Mouse (Mus musculus) embryo, embryonic 11 days (tissue): ENCODE measurements around the gene Tet3.

Source experiments
- DNase-seq: peaks from one replicate; pipeline ENCODE4 v3.0.0-alpha.2; 2015

Gene Tet3

DNA sequence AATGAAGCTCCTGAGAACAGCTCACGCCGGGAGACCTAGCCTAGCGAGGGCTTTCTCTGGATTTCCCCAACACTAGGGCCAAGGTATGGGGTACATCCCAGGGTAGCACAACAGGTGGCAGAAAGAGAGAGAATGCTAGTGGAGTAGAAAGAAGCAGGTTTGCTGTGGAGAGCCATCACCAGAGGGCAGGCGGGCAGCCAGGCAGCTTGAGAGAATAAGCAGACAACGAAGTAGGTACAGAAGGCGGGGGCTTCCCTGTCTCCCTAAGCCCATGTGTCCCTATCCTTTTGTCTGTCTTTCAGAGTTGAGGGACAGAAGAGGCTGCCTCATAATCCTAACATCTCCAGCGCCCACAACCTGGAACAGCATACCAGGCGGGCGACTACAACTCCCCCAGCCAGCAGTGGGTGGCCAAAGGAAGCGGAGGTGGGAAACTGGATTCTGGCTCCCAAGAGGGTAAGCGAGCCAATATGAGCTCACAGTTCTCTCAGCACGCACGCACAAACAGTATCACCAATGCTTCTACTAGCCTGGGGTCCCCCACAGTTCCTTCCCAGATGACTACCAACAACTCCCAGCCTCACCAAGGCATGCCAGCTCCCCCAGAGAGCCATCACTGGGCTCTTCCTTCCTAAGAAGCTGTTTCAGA is 19.6 kb downstream of the Tet3 start:
- no peak for DNase-seq

DNA sequence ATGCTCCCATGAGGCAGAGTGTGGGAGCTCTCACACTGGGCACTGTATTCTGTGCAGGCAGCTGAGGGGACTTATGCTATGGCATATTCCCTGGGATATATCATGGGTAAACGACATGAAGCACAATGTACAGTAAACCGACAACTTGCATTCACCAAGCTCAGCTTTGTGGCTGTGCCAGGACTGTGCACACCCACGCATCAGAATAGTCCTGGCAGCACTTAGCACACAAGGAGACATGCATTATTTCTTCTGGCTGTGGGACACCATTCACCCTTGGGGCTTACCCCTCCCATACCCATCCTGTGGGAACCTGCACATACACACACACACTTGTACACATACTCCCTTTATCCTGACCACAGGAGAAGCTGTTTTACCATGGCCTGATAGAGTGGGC is 20.3 kb downstream of the Tet3 start:
- DNase-seq: no peak

DNA sequence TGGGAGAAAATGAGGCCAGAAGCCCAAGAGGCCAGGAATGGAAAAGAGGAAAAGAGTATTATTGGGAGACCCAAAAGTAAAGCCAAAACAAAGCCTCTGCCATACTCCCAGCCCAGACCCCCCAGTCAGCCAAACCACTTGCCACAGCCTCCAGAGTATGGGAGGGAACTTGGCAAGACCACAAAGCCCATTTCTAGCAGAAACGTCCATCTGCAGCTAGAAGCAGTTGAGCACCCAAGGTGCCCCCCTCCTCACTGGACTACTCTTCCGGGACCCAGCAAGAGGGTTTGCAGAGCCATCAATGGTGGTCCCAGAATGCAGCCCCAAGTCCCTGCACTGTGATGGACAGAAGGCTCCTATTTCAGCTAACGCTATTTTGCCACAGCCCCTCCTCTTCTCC is 21.1 kb downstream of the Tet3 start:
- DNase-seq: no peak

DNA sequence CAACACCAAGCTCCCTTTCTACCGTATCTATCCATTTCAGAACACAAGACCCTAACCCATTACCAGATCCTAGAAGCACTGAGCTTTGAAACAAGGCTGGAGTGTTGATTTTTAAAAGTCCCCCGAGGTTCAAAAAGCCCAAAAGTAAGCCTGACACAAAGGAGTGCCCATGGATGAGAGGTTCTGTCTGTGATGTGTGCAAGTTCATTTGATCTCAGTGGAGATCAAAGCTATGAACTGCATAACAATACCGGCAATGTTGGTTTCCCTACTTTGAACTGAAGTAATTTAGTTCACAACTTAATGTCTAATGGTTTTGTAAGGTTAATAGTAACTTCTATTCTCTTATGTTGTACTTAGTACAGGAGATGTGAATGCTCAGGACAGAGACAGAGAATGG is 21.7 kb downstream of the Tet3 start:
- DNase-seq: no peak

DNA sequence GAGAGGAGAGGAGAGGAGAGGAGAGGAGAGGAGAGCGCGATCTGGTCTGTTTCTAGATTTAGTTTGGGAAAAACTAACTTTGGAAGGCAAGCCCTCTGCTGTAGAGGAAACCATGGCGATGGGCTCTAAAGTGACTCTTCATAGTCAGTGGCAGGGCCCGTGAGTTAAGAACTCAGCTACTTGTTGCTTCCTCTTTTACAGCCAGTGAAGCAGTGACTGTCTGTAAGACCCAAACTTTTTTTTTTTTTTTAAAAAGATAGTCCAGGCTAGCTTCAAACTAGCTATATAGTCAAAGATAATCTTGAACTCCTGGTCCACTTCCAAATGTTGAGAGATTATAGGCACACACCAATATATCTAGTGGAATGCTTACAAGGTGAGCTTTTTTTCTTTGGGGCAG is 22.3 kb downstream of the Tet3 start:
- no peak for DNase-seq

DNA sequence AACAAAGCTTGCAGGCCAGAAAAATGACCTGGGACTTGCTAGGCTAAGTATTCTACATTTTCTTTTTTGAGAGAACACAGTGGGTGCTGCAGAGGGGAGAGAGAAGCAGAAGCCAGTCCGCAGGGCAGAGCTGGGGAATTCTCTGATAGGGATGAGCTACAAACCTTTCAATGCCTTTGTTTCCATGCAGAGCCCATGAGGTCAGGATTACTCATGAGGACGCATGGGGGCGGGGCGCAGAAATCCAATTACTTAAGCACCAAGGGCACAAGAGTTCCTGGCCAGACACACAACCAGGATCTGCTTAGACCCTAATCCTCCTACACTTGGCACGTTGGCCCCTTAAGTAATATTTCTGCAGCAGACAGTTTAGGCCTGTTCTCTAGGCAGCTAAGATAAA is 23.7 kb downstream of the Tet3 start:
- DNase-seq: peak; percentile 68

DNA sequence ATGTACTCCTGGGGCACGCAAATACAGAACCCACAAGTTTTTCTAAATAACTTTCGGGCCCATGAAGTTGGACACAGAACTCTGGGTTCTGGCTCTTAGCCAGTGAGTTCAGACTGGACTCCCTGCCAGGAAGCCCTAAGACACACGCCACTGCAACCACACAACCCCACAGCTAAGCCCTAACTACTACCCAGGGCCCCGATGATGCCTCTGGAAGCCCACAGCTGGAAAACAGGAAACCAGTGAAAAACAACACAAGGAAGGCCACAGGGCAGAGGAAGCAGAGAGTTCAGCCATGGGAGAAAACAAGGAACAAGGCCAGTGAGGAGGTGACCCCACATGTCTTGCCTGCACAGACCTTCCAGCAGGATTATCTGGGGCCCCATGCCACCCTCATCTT is 25.3 kb downstream of the Tet3 start:
- no peak for DNase-seq

DNA sequence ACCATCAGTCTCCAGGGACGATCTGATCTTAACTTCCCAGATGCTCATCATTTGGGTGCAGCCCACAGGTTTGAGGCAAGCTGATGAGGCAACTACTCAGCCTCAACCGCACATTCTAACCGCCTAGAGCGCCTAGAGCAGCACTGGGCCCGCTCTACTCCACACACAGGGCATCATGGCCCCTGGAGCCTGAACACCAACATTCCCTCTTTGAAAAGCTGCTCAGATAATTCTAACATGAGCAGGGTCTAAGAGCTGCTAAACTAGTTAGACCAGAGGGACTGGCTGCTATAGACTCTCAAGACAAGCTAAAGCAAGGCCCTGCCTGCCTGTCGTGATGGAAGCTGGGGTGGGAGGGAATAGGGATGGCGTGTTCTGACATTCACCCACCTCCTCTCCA is 25.9 kb downstream of the Tet3 start:
- no peak for DNase-seq

DNA sequence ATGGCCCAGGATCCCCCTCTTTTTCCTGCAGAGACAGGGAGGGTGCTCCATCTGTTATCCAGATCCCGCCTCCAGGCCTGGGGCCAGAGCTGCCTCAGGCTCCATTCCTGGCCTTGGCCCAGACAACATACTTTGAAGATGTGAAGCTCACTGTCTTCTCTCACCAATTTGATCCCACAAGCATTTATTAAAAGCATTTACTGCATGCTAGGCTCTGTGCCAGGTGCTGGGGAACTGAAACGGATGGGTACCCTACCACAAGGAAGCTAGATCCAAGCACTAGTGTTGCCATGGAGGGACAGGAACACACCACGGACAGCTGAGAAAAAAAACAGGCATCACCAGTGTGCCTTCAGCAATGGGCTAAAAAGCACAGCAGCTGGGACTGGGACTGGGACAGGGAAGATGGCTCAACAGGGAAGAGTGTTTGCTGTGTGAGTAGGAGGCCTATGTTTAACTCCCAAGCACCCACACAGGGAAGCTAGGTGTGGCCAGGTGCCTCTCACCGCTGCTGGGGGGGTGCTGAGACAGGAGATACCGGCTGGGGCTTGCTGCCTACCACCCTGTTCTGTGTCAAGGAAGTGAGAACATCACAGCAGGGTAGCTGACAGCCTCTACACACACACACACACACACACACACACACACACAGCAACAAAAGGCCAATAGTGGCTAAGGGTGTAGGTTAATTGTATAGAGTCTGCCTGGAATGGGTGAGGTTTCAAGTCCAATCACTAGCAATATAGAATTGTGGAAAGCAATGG is 30.7 kb downstream of the Tet3 start:
- no peak for DNase-seq

DNA sequence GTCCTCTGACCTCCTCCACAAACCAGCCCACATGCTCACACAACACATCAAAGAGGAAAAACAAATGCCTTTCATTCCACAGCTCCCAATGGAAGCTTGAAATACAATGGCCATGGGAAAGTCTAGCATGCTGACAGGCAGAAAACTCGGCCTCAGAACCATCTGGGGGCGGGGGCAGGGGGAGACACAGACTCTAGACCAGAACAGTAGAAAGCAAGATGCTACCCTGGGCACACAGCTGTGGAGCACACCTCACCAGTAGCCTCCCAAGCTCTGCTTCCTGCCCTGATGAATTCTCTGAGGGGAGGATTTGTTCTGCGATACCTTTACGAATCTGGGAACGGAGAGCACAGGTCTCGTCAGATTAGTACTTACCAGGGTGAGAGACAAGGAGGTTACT is 31.4 kb downstream of the Tet3 start:
- no peak for DNase-seq

DNA sequence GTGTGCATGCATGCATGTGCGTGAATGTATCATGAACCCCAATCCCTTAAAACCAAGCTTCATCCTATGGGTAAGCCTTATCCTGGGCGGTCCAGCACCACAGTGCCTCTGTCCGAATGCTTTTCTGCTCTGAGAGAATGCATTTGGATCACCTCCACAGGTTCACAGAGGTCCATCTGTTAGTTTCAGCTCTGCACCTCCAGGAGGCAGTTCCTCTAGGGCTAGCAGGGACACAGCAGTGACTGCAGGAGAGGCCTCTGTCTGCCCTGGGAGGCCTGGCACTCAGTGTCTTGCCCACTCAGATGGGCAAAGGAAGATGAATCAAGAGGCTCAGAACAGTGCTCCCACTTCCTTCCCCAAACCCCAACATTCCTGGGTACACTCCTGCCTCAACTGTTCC is 32.3 kb downstream of the Tet3 start:
- DNase-seq: no peak

DNA sequence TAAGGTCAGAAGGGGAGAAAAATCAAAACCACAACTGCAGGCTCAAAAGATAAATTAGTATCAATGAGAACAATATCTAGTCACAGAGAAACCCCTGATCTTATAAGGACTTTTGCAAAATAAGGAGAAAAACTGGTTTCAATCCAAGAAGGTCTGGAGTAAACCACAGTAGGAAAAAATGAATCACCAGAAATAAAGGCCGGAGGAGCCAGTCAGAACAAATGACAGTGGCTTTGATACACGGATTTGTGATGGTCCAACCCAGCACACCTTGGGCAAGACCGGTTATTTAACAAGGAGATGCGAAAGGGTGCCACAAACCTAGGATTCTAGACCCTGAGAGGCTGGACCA is 34.9 kb downstream of the Tet3 start:
- DNase-seq: no peak

DNA sequence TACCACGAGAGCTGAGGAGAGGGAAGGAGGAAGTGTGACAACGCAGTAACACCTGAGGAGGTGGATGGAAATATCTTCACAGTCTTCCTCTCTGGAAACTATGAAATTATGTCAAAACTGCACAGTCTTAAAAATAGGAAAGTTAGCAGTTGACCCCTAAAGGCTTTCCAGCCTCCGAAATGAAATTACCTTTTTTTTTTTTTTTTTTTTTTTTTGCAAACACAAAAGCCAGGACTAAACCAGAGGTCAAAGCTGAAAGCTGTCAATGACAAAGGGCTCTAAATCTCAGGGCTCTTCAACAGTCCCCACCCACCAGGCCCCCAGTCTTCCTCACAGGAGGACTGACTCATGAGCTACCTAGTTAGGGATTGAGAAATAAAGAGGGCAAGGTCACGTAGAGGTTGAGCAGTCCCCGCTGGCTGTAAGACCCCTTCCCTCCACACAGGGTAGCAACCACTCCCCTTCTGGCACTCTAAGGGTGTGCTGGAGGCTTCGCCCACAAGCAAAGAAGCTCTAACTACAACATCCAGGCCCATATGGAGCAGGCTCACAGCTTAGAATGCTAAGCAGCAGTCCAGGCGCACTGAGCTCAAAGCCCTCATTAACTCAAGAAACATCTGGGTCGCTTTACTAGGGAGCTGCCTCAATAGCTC is 35.4 kb downstream of the Tet3 start:
- peak; percentile 61 for DNase-seq

DNA sequence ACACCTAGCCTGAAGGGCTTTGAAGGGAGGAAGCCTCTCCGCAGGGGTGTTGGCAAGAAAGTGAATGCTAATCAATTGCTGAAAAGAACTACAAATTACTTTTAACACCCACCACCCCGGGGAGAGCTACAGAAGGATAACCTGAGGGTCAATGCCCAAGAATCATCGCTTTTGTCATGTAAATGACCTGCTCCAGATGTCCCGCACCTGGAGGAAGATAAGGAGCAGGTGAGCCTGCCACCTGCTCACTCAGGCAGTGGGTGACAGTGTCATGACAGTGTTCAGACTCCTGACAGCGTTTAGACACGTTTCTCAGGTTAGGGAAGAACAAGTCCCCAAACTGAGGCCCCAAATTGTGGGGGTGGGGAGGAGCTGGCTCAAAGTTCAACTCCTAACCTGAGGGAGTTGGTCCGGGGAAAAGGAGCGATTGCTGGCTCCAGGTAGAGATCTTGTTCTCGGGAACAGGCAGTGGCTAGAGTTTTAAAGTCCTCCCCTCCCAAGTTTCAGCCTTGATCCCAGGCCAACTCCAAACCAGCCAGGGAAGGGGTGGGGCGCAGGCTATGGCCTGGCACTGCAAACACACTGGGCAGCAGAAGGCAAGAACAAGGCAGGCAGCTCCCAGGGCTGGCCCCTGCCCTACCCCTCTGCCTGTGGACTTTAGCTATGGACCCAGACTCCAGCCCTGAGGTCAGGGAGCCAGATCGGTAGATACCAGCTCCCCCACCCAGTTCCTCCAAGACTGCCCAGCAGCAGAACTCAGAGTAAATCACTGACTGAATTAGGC is 36.8 kb downstream of the Tet3 start:
- no peak for DNase-seq

DNA sequence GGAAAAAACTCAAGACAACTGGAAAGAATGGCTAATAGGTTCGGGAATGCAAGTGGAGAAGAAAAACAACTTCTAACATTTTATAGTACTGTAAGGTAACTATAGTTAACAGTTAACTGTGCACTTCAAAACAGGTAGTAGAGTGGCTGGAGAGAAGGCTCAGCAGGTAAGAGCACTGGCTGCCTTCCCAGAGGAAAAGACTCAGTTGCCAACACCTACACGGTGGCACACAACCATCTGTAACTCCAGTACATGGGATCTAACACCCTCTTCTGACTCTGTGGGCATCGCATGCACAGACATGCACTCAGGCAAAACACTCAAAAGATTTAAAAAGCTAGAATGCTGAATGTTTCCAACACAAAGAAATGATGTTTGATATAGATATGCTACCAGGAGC is 39.4 kb downstream of the Tet3 start:
- DNase-seq: no peak

DNA sequence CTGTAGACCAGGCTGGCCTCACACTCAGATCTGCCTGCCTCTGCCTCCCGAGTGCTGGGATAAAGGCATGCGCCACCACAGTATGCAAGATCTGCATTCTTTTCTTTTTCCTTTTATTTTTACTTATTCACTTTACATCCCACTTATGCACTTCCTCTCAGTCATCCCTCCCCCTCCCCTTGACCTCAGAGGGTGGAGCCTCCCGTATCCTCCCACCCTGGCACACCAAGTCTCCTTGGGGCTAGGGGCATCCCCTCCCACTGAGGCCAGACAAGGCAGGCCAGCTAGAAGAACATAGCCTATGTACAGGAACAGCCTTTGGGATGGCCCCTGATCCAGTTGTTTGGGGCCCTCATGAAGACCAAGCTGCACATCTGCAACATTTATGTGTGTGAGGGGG is 41.4 kb downstream of the Tet3 start:
- DNase-seq: no peak

DNA sequence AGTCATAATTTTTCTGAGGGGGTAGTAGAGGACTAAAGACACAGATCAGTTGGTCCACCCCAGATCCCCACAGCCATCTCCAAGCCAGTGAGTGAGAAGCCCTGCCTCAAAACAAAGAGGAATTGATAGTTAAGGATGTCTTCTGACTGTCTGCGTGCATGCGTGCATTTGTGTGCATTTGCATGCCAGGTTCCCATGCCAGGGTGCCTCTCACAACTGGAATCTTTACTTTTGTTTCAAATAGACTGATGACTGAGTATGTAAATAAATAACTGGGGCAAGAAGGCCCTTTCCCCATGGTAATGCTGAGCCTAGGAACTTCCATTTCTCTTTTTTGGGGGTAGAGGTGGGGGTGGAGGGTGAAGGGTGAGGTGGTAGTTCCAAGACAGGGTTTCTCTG is 41.8 kb downstream of the Tet3 start:
- DNase-seq: no peak

DNA sequence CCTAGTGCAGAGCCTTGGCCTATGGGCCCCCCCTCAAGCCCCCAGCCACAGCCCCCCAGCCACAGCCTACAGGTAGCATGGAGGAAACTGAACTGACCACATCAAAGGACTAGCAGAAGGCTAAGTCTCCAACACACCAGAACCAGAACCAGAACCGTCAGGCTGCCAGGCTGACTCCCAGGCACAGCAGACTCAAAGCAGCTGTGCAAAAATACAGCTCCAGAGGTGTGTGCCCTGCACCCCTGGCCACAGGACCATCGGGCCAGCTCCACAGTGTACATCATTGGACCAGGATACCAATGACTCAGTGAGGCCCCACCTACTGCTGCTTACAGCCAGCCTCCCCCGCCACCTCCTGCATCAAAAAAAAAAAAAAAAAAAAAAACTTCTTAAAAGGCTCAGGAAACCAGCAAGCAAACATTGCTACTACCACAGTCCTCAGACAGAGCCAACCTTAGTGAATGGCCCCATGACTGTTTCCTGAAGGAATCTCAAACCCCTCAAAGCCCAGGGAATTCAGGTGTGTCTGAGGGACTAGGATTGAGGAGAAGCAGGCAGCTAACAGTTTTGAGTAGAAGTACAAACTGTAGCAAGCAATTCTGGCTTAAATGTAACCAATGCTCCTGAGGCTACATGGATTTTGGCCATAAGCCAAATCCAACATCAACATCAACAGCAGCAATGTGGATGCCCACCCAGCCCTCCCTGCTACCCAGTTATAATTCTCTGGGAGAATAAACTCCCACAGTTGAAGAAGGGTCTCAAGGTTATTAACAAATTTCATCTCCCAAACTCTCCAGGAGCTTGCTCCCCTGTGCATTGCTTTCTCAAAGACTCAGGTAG is 42.4 kb downstream of the Tet3 start:
- no peak for DNase-seq

DNA sequence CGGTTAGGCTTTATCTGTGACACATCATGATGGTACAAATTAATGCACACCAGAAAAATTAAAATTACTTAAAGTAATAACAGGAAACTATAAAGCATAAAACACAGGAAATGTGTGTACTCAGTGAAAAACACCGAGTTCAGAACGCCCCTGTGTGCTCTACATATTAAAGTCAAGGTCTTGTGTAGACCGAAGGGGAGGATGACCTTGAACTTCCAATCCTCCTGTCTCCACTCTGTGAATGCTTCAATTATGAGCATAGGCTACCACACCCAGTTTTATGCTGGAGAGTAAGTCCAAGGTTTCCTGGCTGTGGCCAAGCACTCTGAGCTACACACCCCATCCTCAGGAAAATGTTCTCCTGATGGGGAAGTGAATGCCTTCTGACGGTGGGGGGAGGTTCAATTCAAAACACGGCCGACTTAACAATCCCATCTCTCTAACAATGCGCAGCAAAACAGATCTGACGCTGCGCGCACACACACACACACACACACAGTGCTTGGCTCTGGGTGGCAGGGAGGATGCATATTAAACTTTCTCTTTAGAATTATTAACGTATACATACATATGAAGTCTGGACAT is 43.4 kb downstream of the Tet3 start:
- no peak for DNase-seq

DNA sequence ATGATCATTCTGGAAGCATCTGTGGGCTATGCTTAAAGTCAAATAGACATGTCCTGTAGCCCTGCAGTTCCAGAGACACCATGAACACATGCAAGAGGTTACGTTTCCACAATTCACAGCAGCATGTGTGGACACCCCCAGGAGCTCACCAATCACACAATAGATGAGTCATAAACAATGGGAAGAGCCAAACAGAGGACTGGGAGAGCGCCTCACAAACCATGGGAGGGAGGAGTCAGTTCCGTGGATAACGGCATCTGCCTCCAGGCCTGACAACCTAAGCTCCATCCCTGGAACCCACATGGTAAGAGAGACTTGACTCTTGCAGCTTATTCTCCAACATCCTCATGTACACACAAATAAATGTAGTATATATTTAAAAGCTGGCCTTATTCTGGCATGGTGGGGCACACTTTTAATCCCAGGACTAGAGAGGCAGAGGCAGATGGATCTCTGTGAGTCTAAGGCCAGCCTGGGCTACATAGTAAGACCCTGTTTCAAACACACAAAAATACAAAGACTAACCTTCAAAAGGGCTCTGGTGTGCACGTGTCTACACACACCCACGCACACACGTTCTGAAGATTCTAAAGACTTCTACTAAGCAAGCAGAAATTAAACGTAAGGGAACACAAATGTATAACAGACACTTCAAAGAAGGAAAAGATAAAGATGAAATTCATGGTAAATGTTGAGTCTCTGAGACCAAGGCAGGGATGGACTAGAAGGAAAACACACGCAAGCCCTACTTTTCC is 44.1 kb downstream of the Tet3 start:
- no peak for DNase-seq

DNA sequence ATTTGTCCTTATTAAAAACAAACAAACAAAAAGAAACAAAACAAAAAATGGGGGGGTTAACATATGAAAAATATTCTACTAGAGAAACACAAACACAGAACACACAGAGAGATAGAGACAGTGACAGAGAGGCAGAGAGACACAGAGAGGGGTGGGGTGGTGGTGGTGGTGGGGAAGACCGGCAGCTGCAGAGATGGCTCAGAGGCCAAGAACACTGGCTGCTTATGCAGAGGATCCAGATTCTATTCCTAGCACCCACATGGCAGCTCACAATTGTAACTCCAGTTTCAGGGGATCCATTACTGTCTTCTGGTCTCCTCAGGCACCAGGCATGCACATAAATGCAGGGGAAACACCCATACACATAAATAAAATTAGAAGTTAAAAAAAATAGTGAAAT is 45.2 kb downstream of the Tet3 start:
- no peak for DNase-seq
